Mouse (Mus musculus) central nervous system, embryonic 11.5 days (tissue): ENCODE results near the gene Rwdd3. TPM values are rescaled to one million over a fixed set of nuclear protein-coding genes. Genes with fewer than 3 reads are reported as not detected.

Source experiments
- polyA plus RNA-seq: library from polyadenylated mRNA; depleted of rRNA; stranded (reverse); fragments of >200 nt; gene quantifications from 2 replicates; pipeline ENCODE4 v1.2.3, GENCODE M21; 2012; rRNA removed

The Rwdd3 gene
- 4.5 and 5.8 TPM in 2 replicates for polyA plus RNA-seq

GRCm38 (mm10) chr3:121171243-121171871 lies at the start of gene Rwdd3:
Rwdd3 (minus strand) TSS chr3:121171695.

Other genes starting within 250 kb of the Rwdd3 start
- 1.8 and 2.0 TPM in 2 replicates for gene Tmem56, start 111.4 kb upstream of the Rwdd3 start, polyA plus RNA-seq
- 19.2 and 22.2 TPM in 2 replicates for gene Alg14, start 120.1 kb upstream of the Rwdd3 start, polyA plus RNA-seq